Mouse (Mus musculus) megakaryocyte-erythroid progenitor cell, adult 5-6 weeks (primary cell): ENCODE measurements around the gene Gimap1. TPM values are rescaled to one million over a fixed set of nuclear protein-coding genes. Genes with fewer than 3 reads are reported as not detected.

Experiments
- ATAC-seq: replicated peaks from 2 replicates; pipeline ENCODE4 v1.8.0; 2016; ENCODE audit warnings: mild to moderate bottlenecking, inconsistent platforms; ENCODE audit not compliant: severe bottlenecking, poor library complexity, low FRiP score, low TSS enrichment
- total RNA-seq, 2 experiments: library from RNA; stranded (forward) in 1 of 2; stranded (reverse) in 1 of 2; fragments of 200-1000, 215-1000 nt in 1 of 2; fragments of >200 nt in 1 of 2; fragmentation: Nextera tagmentation in 1 of 2; gene quantifications; 2 replicates each; pipeline ENCODE4 v1.2.3; 2014 to 2017

Gimap1 gene
- total RNA-seq, 2 experiments from 2014 or later: 4.8 to 10.8 TPM

- no peak for ATAC-seq
Observed at GRCm38 (mm10) chr6:48785189-48785588, 46.3 kb downstream of the Gimap1 start.

GRCm38 (mm10) chr6:48785601-48786000 is 46.7 kb downstream of the Gimap1 start:
- ATAC-seq: no peak

DNA sequence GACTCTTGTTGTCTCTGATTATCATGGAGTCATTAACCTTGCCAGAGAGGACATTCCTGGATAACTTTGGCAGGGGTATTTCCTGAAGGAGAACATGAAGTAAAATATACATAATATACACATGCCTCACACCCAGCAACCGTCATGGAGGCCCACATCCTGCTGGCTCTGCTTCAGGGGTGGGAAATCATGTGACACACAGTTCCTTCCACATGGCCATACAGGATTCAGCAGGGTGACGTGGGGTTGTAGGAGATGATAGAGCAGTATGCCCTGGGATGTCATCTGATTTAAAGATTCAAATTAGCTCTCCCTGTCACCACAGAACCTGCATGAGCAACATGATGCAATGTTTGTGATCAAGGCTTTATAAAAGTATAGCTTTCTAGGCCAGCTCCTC is 49.0 kb downstream of the Gimap1 start:
- ATAC-seq: no peak

Other genes starting within 250 kb of the Gimap1 start
- not detected in 2 replicates for gene Atp6v0e2, start 201.4 kb upstream of the Gimap1 start, total RNA-seq (2014; fragmentation: Nextera tagmentation)
- not detected in 2 replicates for gene Atp6v0e2, start 201.4 kb upstream of the Gimap1 start, total RNA-seq (2017)
- 8.7 and 17.0 TPM in 2 replicates for gene Lrrc61, start 184.3 kb upstream of the Gimap1 start, total RNA-seq (2014; fragmentation: Nextera tagmentation)
- 1.8 and 3.3 TPM in 2 replicates for gene Lrrc61, start 184.3 kb upstream of the Gimap1 start, total RNA-seq (2017)
- not detected in 2 replicates for gene Rarres2, start 166.3 kb upstream of the Gimap1 start, total RNA-seq (2014; fragmentation: Nextera tagmentation)
- 0.05 TPM in 1 of 2 replicates, not detected in the other for gene Rarres2, start 166.3 kb upstream of the Gimap1 start, total RNA-seq (2017)
- not detected in 2 replicates for gene Gm45021, start 149.4 kb upstream of the Gimap1 start, total RNA-seq (2014; fragmentation: Nextera tagmentation)
- gene Gm45021, start 149.4 kb upstream of the Gimap1 start, total RNA-seq (2017): not detected in 2 replicates
- gene Repin1, start 145.2 kb upstream of the Gimap1 start, total RNA-seq (2014; fragmentation: Nextera tagmentation): 9.7 and 17.1 TPM in 2 replicates
- 9.8 and 14.7 TPM in 2 replicates for gene Repin1, start 145.2 kb upstream of the Gimap1 start, total RNA-seq (2017)
- gene Gm44965, start 145.1 kb upstream of the Gimap1 start, total RNA-seq (2014; fragmentation: Nextera tagmentation): not detected in 2 replicates
- gene Gm44965, start 145.1 kb upstream of the Gimap1 start, total RNA-seq (2017): not detected in 2 replicates
- gene Zfp775, start 137.0 kb upstream of the Gimap1 start, total RNA-seq (2014; fragmentation: Nextera tagmentation): 1.7 and 1.9 TPM in 2 replicates
- gene Zfp775, start 137.0 kb upstream of the Gimap1 start, total RNA-seq (2017): 2.0 and 3.0 TPM in 2 replicates
- gene AI854703, start 112.3 kb upstream of the Gimap1 start, total RNA-seq (2014; fragmentation: Nextera tagmentation): 1.9 and 4.2 TPM in 2 replicates
- 1.4 and 3.0 TPM in 2 replicates for gene AI854703, start 112.3 kb upstream of the Gimap1 start, total RNA-seq (2017)
- gene Gimap8, start 91.8 kb upstream of the Gimap1 start, total RNA-seq (2014; fragmentation: Nextera tagmentation): 7.1 and 7.8 TPM in 2 replicates
- 1.4 and 8.0 TPM in 2 replicates for gene Gimap8, start 91.8 kb upstream of the Gimap1 start, total RNA-seq (2017)
- gene Gimap9, start 62.9 kb upstream of the Gimap1 start, total RNA-seq (2014; fragmentation: Nextera tagmentation): 15.2 and 18.7 TPM in 2 replicates
- 34.5 and 49.2 TPM in 2 replicates for gene Gimap9, start 62.9 kb upstream of the Gimap1 start, total RNA-seq (2017)
- gene Gimap4, start 54.5 kb upstream of the Gimap1 start, total RNA-seq (2014; fragmentation: Nextera tagmentation): 12.5 and 18.0 TPM in 2 replicates
- gene Gimap4, start 54.5 kb upstream of the Gimap1 start, total RNA-seq (2017): 3.0 and 61.5 TPM in 2 replicates
- gene Gimap6, start 30.8 kb upstream of the Gimap1 start, total RNA-seq (2014; fragmentation: Nextera tagmentation): 21.8 and 27.8 TPM in 2 replicates
- 48.2 and 58.4 TPM in 2 replicates for gene Gimap6, start 30.8 kb upstream of the Gimap1 start, total RNA-seq (2017)
- gene Gm28053, start 20.4 kb upstream of the Gimap1 start, total RNA-seq (2014; fragmentation: Nextera tagmentation): 2.9 TPM in 1 of 2 replicates, not detected in the other
- gene Gm28053, start 20.4 kb upstream of the Gimap1 start, total RNA-seq (2017): 96.6 TPM in 1 of 2 replicates, not detected in the other
- 1.4 and 4.8 TPM in 2 replicates for gene Gimap7, start 20.4 kb upstream of the Gimap1 start, total RNA-seq (2014; fragmentation: Nextera tagmentation)
- 2.1 and 4.6 TPM in 2 replicates for gene Gimap7, start 20.4 kb upstream of the Gimap1 start, total RNA-seq (2017)
- 6.1 and 11.7 TPM in 2 replicates for gene Gimap5, start 7.1 kb downstream of the Gimap1 start, total RNA-seq (2014; fragmentation: Nextera tagmentation)
- gene Gimap5, start 7.1 kb downstream of the Gimap1 start, total RNA-seq (2017): 1.5 and 5.8 TPM in 2 replicates
- 6.4 and 19.7 TPM in 2 replicates for gene Gimap3, start 31.8 kb downstream of the Gimap1 start, total RNA-seq (2014; fragmentation: Nextera tagmentation)
- 0.88 and 6.2 TPM in 2 replicates for gene Gimap3, start 31.8 kb downstream of the Gimap1 start, total RNA-seq (2017)
- gene Tmem176a, start 101.9 kb downstream of the Gimap1 start, total RNA-seq (2014; fragmentation: Nextera tagmentation): 5.4 and 11.3 TPM in 2 replicates
- gene Tmem176a, start 101.9 kb downstream of the Gimap1 start, total RNA-seq (2017): 5.1 and 31.3 TPM in 2 replicates
- 6.7 and 12.4 TPM in 2 replicates for gene Tmem176b, start 102.4 kb downstream of the Gimap1 start, total RNA-seq (2014; fragmentation: Nextera tagmentation)
- 14.4 and 24.5 TPM in 2 replicates for gene Tmem176b, start 102.4 kb downstream of the Gimap1 start, total RNA-seq (2017)
- gene Aoc1, start 133.8 kb downstream of the Gimap1 start, total RNA-seq (2014; fragmentation: Nextera tagmentation): 0.30 TPM in 1 of 2 replicates, not detected in the other
- gene Aoc1, start 133.8 kb downstream of the Gimap1 start, total RNA-seq (2017): not detected in 2 replicates
- gene 1600015I10Rik, start 190.8 kb downstream of the Gimap1 start, total RNA-seq (2014; fragmentation: Nextera tagmentation): not detected in 2 replicates
- gene 1600015I10Rik, start 190.8 kb downstream of the Gimap1 start, total RNA-seq (2017): not detected in 2 replicates
- not detected in 2 replicates for gene Doxl2, start 235.9 kb downstream of the Gimap1 start, total RNA-seq (2014; fragmentation: Nextera tagmentation)
- not detected in 2 replicates for gene Doxl2, start 235.9 kb downstream of the Gimap1 start, total RNA-seq (2017)
- not detected in 2 replicates for gene Svs1, start 247.8 kb downstream of the Gimap1 start, total RNA-seq (2014; fragmentation: Nextera tagmentation)
- gene Svs1, start 247.8 kb downstream of the Gimap1 start, total RNA-seq (2017): not detected in 2 replicates